Mouse (Mus musculus) embryonic fibroblast, embryonic 13.5 days (primary cell): ENCODE data around the gene Med9.

Source experiments
- CTCF ChIP-seq: IDR thresholded peaks from 2 replicates; pipeline ENCODE4 v1.5.1; 2011; ENCODE audit warnings: mild to moderate bottlenecking, control low read depth, low read length, moderate library complexity, borderline replicate concordance; ENCODE audit not compliant: insufficient read depth
- POLR2A ChIP-seq: IDR thresholded peaks from 2 replicates; pipeline ENCODE4 v1.6.1; 2011; ENCODE audit warnings: low read depth, mild to moderate bottlenecking, control low read depth, low read length, moderate library complexity

- TF ChIP-seq POLR2A (no peak), CTCF (no peak)
Observed at GRCm38 (mm10) chr11:59952892-59953291, 4.9 kb downstream of the Med9 start.
